Mouse (Mus musculus) heart, embryonic 16.5 days (tissue): Measurements from ENCODE around the gene H2afv. TPM values are rescaled to one million over a fixed set of nuclear protein-coding genes. Genes with fewer than 3 reads are reported as not detected.

Source experiments
- ATAC-seq: fragments of 200-750 bp; cut with Nextera tagmentation; replicated peaks from 2 replicates; pipeline ENCODE4 v1.8.0; 2017; ENCODE audit warnings: moderate number of reproducible peaks; ENCODE audit not compliant: insufficient read depth, low FRiP score; ENCODE audit errors: extremely low read depth
- H3K27ac ChIP-seq: fragments of 300-500 bp; sonication (generic); 2 replicates; pipeline ENCODE4 v1.5.1; 2014; ENCODE audit warnings: mild to moderate bottlenecking, low read length, control low read depth, moderate library complexity
- H3K27me3 ChIP-seq: fragments of 300-500 bp; sonication (generic); 2 replicates; pipeline ENCODE4 v1.6.1; 2014; ENCODE audit warnings: low read length, mixed read lengths; ENCODE audit not compliant: control insufficient read depth, insufficient read depth
- H3K36me3 ChIP-seq: fragments of 300-500 bp; sonication (generic); 2 replicates; pipeline ENCODE4 v1.6.1; 2014; ENCODE audit not compliant: control insufficient read depth, insufficient read depth
- H3K4me1 ChIP-seq: fragments of 300-500 bp; sonication (generic); 2 replicates; pipeline ENCODE4 v1.6.1; 2014; ENCODE audit warnings: low read length, mixed read lengths; ENCODE audit not compliant: control insufficient read depth, insufficient read depth
- H3K4me2 ChIP-seq: fragments of 300-500 bp; sonication (generic); 2 replicates; pipeline ENCODE4 v1.6.1; 2014; ENCODE audit warnings: low read depth, mild to moderate bottlenecking, control low read depth, low read length
- H3K4me3 ChIP-seq: fragments of 300-500 bp; sonication (generic); 2 replicates; pipeline ENCODE4 v1.5.1; 2014; ENCODE audit warnings: mild to moderate bottlenecking, control low read depth, low read length
- H3K9ac ChIP-seq: fragments of 300-500 bp; sonication (generic); 2 replicates; pipeline ENCODE4 v1.6.1; 2014; ENCODE audit warnings: low read length, control low read depth
- H3K9me3 ChIP-seq: fragments of 300-500 bp; sonication (generic); replicated peaks from 2 replicates; pipeline ENCODE4 v1.6.1; 2016; ENCODE audit warnings: low read length; ENCODE audit not compliant: control insufficient read depth
- WGBS: fragments of 180-500 bp; shearing (Covaris S2); extraction: QIAGEN DNeasy Blood & Tissue Kit; methylation state at CpG from one replicate; pipeline ENCODE4 v1.1.7; 2014; 5-methylcytosine and 5-hydroxymethylcytosine counted together
- polyA plus RNA-seq: library from polyadenylated mRNA; unstranded; fragments of >200 nt; fragmentation: Nextera tagmentation; extraction: Ambion mirVana; gene quantifications from 2 replicates; pipeline ENCODE4 v1.2.1, GENCODE M21; 2015

H2afv gene
- polyA plus RNA-seq, 1 experiment from 2014 or later = 358 TPM

DNA sequence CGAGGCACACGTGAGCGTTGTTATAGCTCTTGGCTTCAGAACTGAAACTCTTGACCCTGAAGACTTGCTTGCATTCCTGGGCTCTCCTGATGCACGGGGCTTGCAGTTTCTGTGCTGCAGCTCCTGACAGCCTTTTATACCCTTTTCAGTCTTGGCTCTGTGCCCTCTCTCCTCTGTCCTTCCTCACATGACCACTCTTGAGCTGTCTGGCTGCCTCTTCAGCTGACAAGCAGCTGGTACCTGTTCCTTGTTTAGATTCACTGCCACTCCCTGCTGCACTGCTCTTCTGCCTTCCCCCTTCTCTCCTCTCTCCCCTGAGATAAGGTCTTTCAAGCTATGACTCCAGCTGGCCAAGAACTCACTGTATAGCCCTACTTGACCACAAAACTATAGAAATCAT is 3.2 kb upstream of the H2afv start:
- ATAC-seq = no peak
- no peaks in the 10 kb centered on the region for H3K27me3 ChIP-seq

DNA sequence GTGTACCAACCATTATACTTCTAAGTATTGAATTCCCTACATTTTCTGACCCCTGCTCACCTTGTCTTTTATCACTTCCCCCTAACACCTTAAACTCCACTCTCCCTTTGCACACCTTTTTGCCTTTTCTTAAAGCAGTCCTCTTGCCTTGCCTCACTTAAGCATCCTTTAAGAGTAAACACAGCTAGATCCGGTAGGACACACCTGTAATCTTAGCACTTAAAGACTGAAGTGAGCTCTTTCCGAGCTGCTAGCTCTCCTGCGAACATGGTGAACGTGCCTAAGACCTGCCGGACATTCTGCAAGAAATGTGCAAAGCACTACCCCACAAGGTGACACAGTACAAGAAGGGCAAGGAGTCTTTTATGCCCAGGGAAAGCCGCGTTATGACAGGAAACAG is 1.7 kb upstream of the H2afv start:
- ATAC-seq = no peak
- Histone ChIP-seq H3K9me3 (no peaks in the 10 kb centered on the region), H3K4me1 (peaks cover 19% of the 10 kb centered on the region; the same call in 1 of the 2 replicates), H3K27ac (no peak overlapping the region), H3K4me2 (no peak overlapping the region), H3K36me3 (peaks cover 3% of the 10 kb centered on the region; the same call in 1 of the 2 replicates), H3K27me3 (no peaks in the 10 kb centered on the region), H3K9ac (no peak overlapping the region), H3K4me3 (no peak overlapping the region)
- WGBS = 79% methylated on average over 7 of the region's 7 CpGs

More for the DNA sequence above, 3.2 kb upstream of the H2afv start:
- H3K27ac ChIP-seq = peak overlapping the region; percentile 39; the same call in 1 of the 2 replicates
- no peaks in the 10 kb centered on the region for H3K36me3 ChIP-seq
- WGBS = 40% methylated on average over 4 of the region's 4 CpGs
- H3K9me3 ChIP-seq = no peaks in the 10 kb centered on the region
- no peak overlapping the region for H3K4me3 ChIP-seq
- H3K4me1 ChIP-seq = peaks cover 18% of the 10 kb centered on the region; the same call in 1 of the 2 replicates
- no peak overlapping the region; the same call in 1 of the 2 replicates for H3K4me2 ChIP-seq
- H3K9ac ChIP-seq = no peak overlapping the region

- Histone ChIP-seq H3K4me3 (no peak overlapping the region), H3K4me2 (no peak overlapping the region), H3K4me1 (peaks cover 19% of the 10 kb centered on the region; the same call in 1 of the 2 replicates), H3K27me3 (no peaks in the 10 kb centered on the region), H3K9ac (no peak overlapping the region), H3K9me3 (no peaks in the 10 kb centered on the region), H3K36me3 (peaks cover 6% of the 10 kb centered on the region; the same call in 1 of the 2 replicates), H3K27ac (no peak overlapping the region)
- no peak for ATAC-seq
- 77% methylated on average over 4 of the region's 4 CpGs for WGBS
Observed at GRCm38 (mm10) chr11:6445441-6445840, 1.2 kb upstream of the H2afv start.

DNA sequence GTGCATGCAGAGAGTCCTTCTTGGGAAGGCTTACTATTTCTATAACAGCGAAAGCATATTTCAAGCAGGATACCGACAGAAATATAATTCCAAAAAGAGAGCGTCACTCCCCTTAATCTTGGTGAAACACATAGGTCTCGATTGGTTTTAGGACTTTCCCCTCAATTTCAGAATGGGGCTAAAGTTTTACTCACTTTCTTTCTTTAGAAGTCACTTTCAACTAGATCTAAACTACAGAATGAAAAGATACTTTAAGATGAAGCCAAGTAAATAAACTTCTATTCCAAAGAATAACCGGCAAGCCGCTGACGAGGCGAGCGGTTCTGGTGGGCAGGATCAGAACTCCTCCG is 541 bp downstream of the H2afv start:
- H3K4me3 ChIP-seq = peak overlapping the region; percentile 80
- peak overlapping the region; percentile 68 for H3K4me2 ChIP-seq
- peaks cover 19% of the 10 kb centered on the region; the same call in 1 of the 2 replicates for H3K4me1 ChIP-seq
- peak overlapping the region; percentile 95 for H3K27ac ChIP-seq
- WGBS = 0% methylated on average over 10 of the region's 10 CpGs
- H3K36me3 ChIP-seq = peaks cover 10% of the 10 kb centered on the region; the same call in 1 of the 2 replicates
- peak overlapping the region; percentile 91 for H3K9ac ChIP-seq
- no peak for ATAC-seq
- no peaks in the 10 kb centered on the region for H3K27me3 ChIP-seq
- H3K9me3 ChIP-seq = no peaks in the 10 kb centered on the region

DNA sequence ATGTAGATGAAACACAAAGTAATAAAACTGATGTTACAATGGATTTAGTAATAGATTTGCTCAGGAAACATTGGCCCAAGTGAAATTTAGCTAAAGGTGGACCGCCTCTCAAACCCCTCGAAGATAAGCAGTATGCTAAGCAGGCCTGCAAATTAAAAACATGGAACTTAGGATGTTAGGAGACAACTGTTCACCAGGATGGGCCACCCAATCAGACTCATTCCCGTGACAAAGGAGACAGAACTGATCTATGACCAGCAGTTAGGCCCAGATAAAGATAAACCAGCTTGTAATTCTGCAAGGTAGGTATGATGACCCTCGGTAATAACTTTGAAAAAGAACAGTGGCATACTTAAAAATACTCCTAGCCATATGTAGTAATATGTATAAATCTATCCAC is 1.1 kb downstream of the H2afv start:
- H3K4me3 ChIP-seq = peak overlapping the region; percentile 80
- H3K9me3 ChIP-seq = no peaks in the 10 kb centered on the region
- H3K4me2 ChIP-seq = peak overlapping the region; percentile 68
- no peak for ATAC-seq
- peak overlapping the region; percentile 95; the same call in 1 of the 2 replicates for H3K27ac ChIP-seq
- peaks cover 10% of the 10 kb centered on the region; the same call in 1 of the 2 replicates for H3K36me3 ChIP-seq
- H3K4me1 ChIP-seq = peaks cover 19% of the 10 kb centered on the region; the same call in 1 of the 2 replicates
- peak overlapping the region; percentile 91 for H3K9ac ChIP-seq
- WGBS = 40% methylated on average over 4 of the region's 4 CpGs
- no peaks in the 10 kb centered on the region for H3K27me3 ChIP-seq

DNA sequence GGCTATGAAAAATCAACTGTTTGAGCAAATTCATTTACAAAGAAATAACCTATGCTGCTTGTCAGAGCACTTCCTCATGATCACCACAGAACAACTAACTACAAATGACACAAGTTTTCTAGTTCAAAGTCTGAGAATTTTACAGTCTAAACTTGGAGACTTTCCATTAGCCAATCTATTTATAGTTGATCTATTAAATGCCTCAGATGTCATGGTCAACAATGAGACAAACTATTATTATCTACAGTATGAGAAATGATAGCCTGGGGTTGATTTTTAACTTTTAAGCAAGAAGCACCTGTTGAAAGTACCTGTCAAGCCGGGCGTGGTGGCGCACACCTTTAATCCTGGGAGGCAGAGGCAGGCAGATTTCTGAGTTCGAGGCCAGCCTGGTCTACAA is 1.7 kb downstream of the H2afv start:
- Histone ChIP-seq H3K4me3 (no peak overlapping the region), H3K27ac (no peak overlapping the region), H3K9ac (no peak overlapping the region), H3K27me3 (no peaks in the 10 kb centered on the region), H3K9me3 (no peaks in the 10 kb centered on the region), H3K4me1 (peaks cover 17% of the 10 kb centered on the region; the same call in 1 of the 2 replicates), H3K36me3 (peaks cover 13% of the 10 kb centered on the region; the same call in 1 of the 2 replicates), H3K4me2 (peak overlapping the region; percentile 68; the same call in 1 of the 2 replicates)
- WGBS = 95% methylated on average over 4 of the region's 4 CpGs
- no peak for ATAC-seq

GRCm38 (mm10) chr11:6440171-6440570 is 4.1 kb downstream of the H2afv start:
- Histone ChIP-seq H3K27me3 (no peaks in the 10 kb centered on the region), H3K4me1 (peaks cover 11% of the 10 kb centered on the region; the same call in 1 of the 2 replicates), H3K9ac (no peak overlapping the region), H3K4me3 (no peak overlapping the region), H3K4me2 (no peak overlapping the region), H3K36me3 (peaks cover 28% of the 10 kb centered on the region), H3K9me3 (no peaks in the 10 kb centered on the region), H3K27ac (no peak overlapping the region)
- no peak for ATAC-seq
- 93% methylated on average over 4 of the region's 4 CpGs for WGBS

DNA sequence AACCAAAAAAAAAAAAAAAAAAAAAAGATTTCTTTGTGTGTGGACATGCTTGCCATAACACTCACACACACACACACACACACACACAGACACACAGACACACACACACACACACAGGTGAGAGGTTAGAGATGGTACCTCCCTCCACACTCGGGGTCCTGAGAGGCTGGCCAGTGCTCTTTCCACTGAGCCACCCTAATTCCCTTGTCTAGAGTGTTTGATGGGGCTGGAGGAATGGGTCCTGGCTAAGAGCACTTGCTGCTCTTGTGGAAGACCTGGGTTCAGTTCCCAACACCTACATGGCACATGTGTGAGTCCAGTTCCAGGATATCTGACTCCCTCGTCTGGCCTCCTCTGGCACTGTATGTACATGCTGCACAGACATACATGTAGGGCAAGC is 6.6 kb downstream of the H2afv start:
- 89% methylated on average over 2 of the region's 2 CpGs for WGBS
- no peaks in the 10 kb centered on the region for H3K27me3 ChIP-seq

GRCm38 (mm10) chr11:6436442-6436841 is 7.8 kb downstream of the H2afv start:
- H3K4me1 ChIP-seq = no peaks in the 10 kb centered on the region
- no peak for ATAC-seq
- H3K4me3 ChIP-seq = no peak overlapping the region
- no peak overlapping the region for H3K4me2 ChIP-seq
- 66% methylated on average over 8 of the region's 8 CpGs for WGBS
- no peaks in the 10 kb centered on the region for H3K9me3 ChIP-seq
- peaks cover 52% of the 10 kb centered on the region for H3K36me3 ChIP-seq
- H3K27ac ChIP-seq = no peak overlapping the region
- no peaks in the 10 kb centered on the region for H3K27me3 ChIP-seq
- H3K9ac ChIP-seq = no peak overlapping the region

More for the DNA sequence above, 6.6 kb downstream of the H2afv start:
- Histone ChIP-seq H3K27ac (no peak overlapping the region), H3K36me3 (peaks cover 40% of the 10 kb centered on the region), H3K4me1 (peaks cover 2% of the 10 kb centered on the region; the same call in 1 of the 2 replicates), H3K9me3 (no peaks in the 10 kb centered on the region), H3K9ac (no peak overlapping the region), H3K4me3 (no peak overlapping the region), H3K4me2 (no peak overlapping the region)
- ATAC-seq = no peak
